Mouse (Mus musculus) gastrocnemius, adult 18-20 months (tissue): ENCODE data around the gene Hdgf. TPM values are rescaled to one million over a fixed set of nuclear protein-coding genes. Genes with fewer than 3 reads are reported as not detected.

Experiments
- total RNA-seq, 2 experiments: library from RNA; stranded (reverse); gene quantifications; 2 replicates each; pipeline ENCODE4 v1.2.3; 2021

Hdgf gene
- total RNA-seq, 2 experiments from 2014 or later = 219 to 232 TPM

Other genes starting within 250 kb of the Hdgf start
- gene Lrrc71, start 157.7 kb upstream of the Hdgf start, total RNA-seq = not detected
- not detected for gene Ntrk1, start 111.2 kb upstream of the Hdgf start, total RNA-seq
- not detected for gene Insrr, start 109.4 kb upstream of the Hdgf start, total RNA-seq
- 1 to 10 TPM; 6.3 to 6.4 TPM for gene Pear1, start 82.0 kb upstream of the Hdgf start, total RNA-seq
- gene Sh2d2a, start 59.6 kb upstream of the Hdgf start, total RNA-seq = not detected
- gene Prcc, start 20.7 kb upstream of the Hdgf start, total RNA-seq = 10 to 100 TPM; 48.3 to 55.2 TPM
- 10 to 100 TPM; 42.2 to 49.1 TPM for gene Mrpl24, start 13.2 kb downstream of the Hdgf start, total RNA-seq
- 1 to 10 TPM; 6.3 to 8.1 TPM for gene Isg20l2, start 24.0 kb downstream of the Hdgf start, total RNA-seq
- 1 to 10 TPM; 3.2 to 3.4 TPM for gene Rrnad1, start 24.4 kb downstream of the Hdgf start, total RNA-seq
- under 1 TPM in 1 of 2 experiments, not detected in 1; 0.57 TPM for gene Crabp2, start 42.3 kb downstream of the Hdgf start, total RNA-seq
- 10 to 100 TPM; 10.8 to 24.9 TPM for gene Nes, start 64.8 kb downstream of the Hdgf start, total RNA-seq
- gene Bcan, start 93.9 kb downstream of the Hdgf start, total RNA-seq = not detected
- not detected for gene Hapln2, start 121.3 kb downstream of the Hdgf start, total RNA-seq
- gene Gpatch4, start 136.8 kb downstream of the Hdgf start, total RNA-seq = 10 to 100 TPM; 20.3 to 20.4 TPM
- gene Naxe, start 152.2 kb downstream of the Hdgf start, total RNA-seq = 10 to 100 TPM; 49.1 to 52.6 TPM
- not detected for gene Ttc24, start 172.0 kb downstream of the Hdgf start, total RNA-seq
- gene Iqgap3, start 175.7 kb downstream of the Hdgf start, total RNA-seq = under 1 TPM; 0.21 to 0.39 TPM
- 100 to 1,000 TPM; 174 to 196 TPM for gene Mef2d, start 236.1 kb downstream of the Hdgf start, total RNA-seq